11 mouse cellular contexts compared by ENCODE assay signal in genomic region chr5:120139224-120139623, GRCm38 (mm10). TPM values are rescaled to one million over a fixed set of nuclear protein-coding genes. Genes with fewer than 3 reads are reported as not detected.
A peak's percentile ranks its signal among the peaks of the same experiment; 100 is the strongest.
DNase-seq lines count a peak whose midpoint lies in the region; ATAC-seq lines count a peak whose summit lies in the region.
"Had no signal": no experiment of that assay in that cellular context is flagged by ENCODE, and none has a peak within 500 bp of the region (broad histone marks: within the 10 kb centered on the region; RNA-seq: fewer than 3 reads in every experiment).

No protein-coding gene starts in this region.

- no peak overlapping the region for H3K4me2 ChIP-seq in embryonic facial prominence, embryonic 12.5 days (replicated peaks)
- H3K4me2 ChIP-seq in liver, embryonic 11.5 days: peak overlapping the region; percentile 62; the same call in 1 of the 2 replicates

- no peak overlapping the region for H3K4me3 ChIP-seq in embryonic facial prominence, embryonic 12.5 days
- H3K4me3 ChIP-seq in liver, embryonic 11.5 days (ENCODE audit: low read depth, low read length): peak overlapping the region; percentile 29; the same call in 1 of the 2 replicates
- H3K4me3 ChIP-seq: layer of hippocampus, adult 2 months; megakaryocyte, embryonic 14.5 days had no signal

- no peaks in the 10 kb centered on the region for H3K9me3 ChIP-seq in embryonic facial prominence, embryonic 12.5 days
- H3K9me3 ChIP-seq in liver, embryonic 11.5 days (ENCODE audit: control insufficient read depth, low read length): no peaks in the 10 kb centered on the region
- H3K9me3 ChIP-seq: megakaryocyte, embryonic 14.5 days had no signal

- 0 out of 2 replicates have a peak overlapping the region, but pooled peaks have one; percentile 11 for H3K27ac ChIP-seq in embryonic facial prominence, embryonic 12.5 days
- no peak overlapping the region; the same call in 1 of the 2 replicates for H3K27ac ChIP-seq in liver, embryonic 11.5 days (ENCODE audit: low read depth, low read length)
- H3K27ac ChIP-seq: layer of hippocampus, adult 2 months had no signal

- peaks cover 45% of the 10 kb centered on the region; the same call in 1 of the 2 replicates for H3K36me3 ChIP-seq in embryonic facial prominence, embryonic 12.5 days
- peaks cover 19% of the 10 kb centered on the region for H3K36me3 ChIP-seq in liver, embryonic 11.5 days (ENCODE audit: control insufficient read depth, insufficient read depth, low read length)

- ATAC-seq in embryonic facial prominence, embryonic 12.5 days (ENCODE audit: insufficient number of reproducible peaks, insufficient read depth, low FRiP score, low TSS enrichment): peak; percentile 45; the same call in 1 of the 2 replicates
- no peak for ATAC-seq in liver, embryonic 11.5 days (replicated peaks; ENCODE audit: low FRiP score)
- ATAC-seq in inflammation-experienced regulatory T-cells, adult 6 months: no peak
- ATAC-seq: Patski had no signal

- no peak overlapping the region for H3K9ac ChIP-seq in embryonic facial prominence, embryonic 12.5 days
- peak overlapping the region; percentile 51 for H3K9ac ChIP-seq in liver, embryonic 11.5 days (ENCODE audit: low read depth, low read length)

- no peaks in the 10 kb centered on the region for H3K27me3 ChIP-seq in embryonic facial prominence, embryonic 12.5 days
- no peaks in the 10 kb centered on the region for H3K27me3 ChIP-seq in liver, embryonic 11.5 days (replicated peaks; ENCODE audit: control insufficient read depth, insufficient read depth, low read length)
- H3K27me3 ChIP-seq: megakaryocyte, embryonic 14.5 days; Patski had no signal

- peak; percentile 14 to 62 for DNase-seq in kidney, postnatal 25 days
- no peak for DNase-seq in kidney, adult 11 months
- DNase-seq in liver, embryonic 11.5 days (ENCODE audit: low spot score): no peak
- peak; percentile 90 for DNase-seq in thymus, postnatal 0 days (ENCODE audit: low spot score)
- DNase-seq in Muller cell, postnatal 12 days (ENCODE audit: inconsistent ontology term): no peak
- DNase-seq in left cerebral cortex, adult 11 months (ENCODE audit: low spot score): no peak

- WGBS in embryonic facial prominence, embryonic 12.5 days: 64% methylated on average over 8 of the region's 8 CpGs
- WGBS in liver, embryonic 11.5 days: 65% methylated on average over 8 of the region's 8 CpGs

- H3K4me1 ChIP-seq in embryonic facial prominence, embryonic 12.5 days: 0 out of 2 replicates have a peak, but pooled peaks cover 3% of the 10 kb centered on the region
- H3K4me1 ChIP-seq in liver, embryonic 11.5 days (replicated peaks; ENCODE audit: control insufficient read depth, insufficient read depth, low read length): peaks cover 46% of the 10 kb centered on the region

RNA-seq across cellular contexts. Expression of gene Rbm19, which starts 23.0 kb away (rescaled TPM):
- polyA plus RNA-seq in embryonic facial prominence, embryonic 12.5 days (2016; fragmentation: Nextera tagmentation; extraction: Ambion mirVana): 27.7 and 32.5 TPM in 2 replicates
- polyA plus RNA-seq in liver, embryonic 11.5 days (2014; fragmentation: Nextera tagmentation; extraction: Ambion mirVana): 31.8 and 35.1 TPM in 2 replicates
- 24.0 and 24.7 TPM in 2 replicates for polyA plus RNA-seq in thymus, postnatal 0 days (2015; fragmentation: Nextera tagmentation; extraction: Ambion mirVana)
- polyA plus RNA-seq in inflammation-experienced regulatory T-cells, adult 6 months (2017; shearing (Covaris generic)): 10 to 100 TPM; 11.6 to 18.9 (median 11.9) TPM

Comparison
In these comparisons a context has a peak if more than half of its experiments do, and no peak if none do; other contexts are left out.
1. DNase-seq: peak in kidney, postnatal 25 days (2 of 2) and thymus, postnatal 0 days (single experiment); none in kidney, adult 11 months (single experiment), liver, embryonic 11.5 days (single experiment), Muller cell, postnatal 12 days (single experiment) and left cerebral cortex, adult 11 months (single experiment).